Mouse (Mus musculus) heart, embryonic 15.5 days (tissue): ENCODE data around the gene Sstr5. TPM values are rescaled to one million over a fixed set of nuclear protein-coding genes. Genes with fewer than 3 reads are reported as not detected.

Experiments
- ATAC-seq: fragments of 200-750 bp; cut with Nextera tagmentation; replicated peaks from 2 replicates; pipeline ENCODE4 v1.8.0; 2017; ENCODE audit warnings: low read depth, moderate TSS enrichment; ENCODE audit not compliant: insufficient number of reproducible peaks, insufficient read depth, low FRiP score
- H3K27ac ChIP-seq: fragments of 300-500 bp; sonication (generic); 2 replicates; pipeline ENCODE4 v1.5.1; 2015; ENCODE audit warnings: mild to moderate bottlenecking, inconsistent platforms
- H3K27me3 ChIP-seq: fragments of 300-500 bp; sonication (generic); 2 replicates; pipeline ENCODE4 v1.6.1; 2015; ENCODE audit warnings: inconsistent platforms
- H3K36me3 ChIP-seq: fragments of 300-500 bp; sonication (generic); 2 replicates; pipeline ENCODE4 v1.6.1; 2015; ENCODE audit warnings: mild to moderate bottlenecking, inconsistent platforms
- H3K4me1 ChIP-seq: fragments of 300-500 bp; sonication (generic); replicated peaks from 2 replicates; pipeline ENCODE4 v1.6.1; 2015; ENCODE audit warnings: inconsistent platforms
- H3K4me2 ChIP-seq: fragments of 300-500 bp; sonication (generic); 2 replicates; pipeline ENCODE4 v1.6.1; 2015; ENCODE audit warnings: inconsistent platforms, mild to moderate bottlenecking, moderate library complexity
- H3K4me3 ChIP-seq: fragments of 300-500 bp; sonication (generic); 2 replicates; pipeline ENCODE4 v1.5.1; 2015; ENCODE audit warnings: mild to moderate bottlenecking, inconsistent platforms
- H3K9ac ChIP-seq: fragments of 300-500 bp; sonication (generic); 2 replicates; pipeline ENCODE4 v1.6.1; 2015; ENCODE audit warnings: mild to moderate bottlenecking, inconsistent platforms
- H3K9me3 ChIP-seq: fragments of 300-500 bp; sonication (generic); replicated peaks from 2 replicates; pipeline ENCODE4 v1.6.1; 2016; ENCODE audit warnings: inconsistent platforms
- WGBS: fragments of 180-500 bp; shearing (Covaris S2); methylation state at CpG from one replicate; pipeline ENCODE4 v1.1.7; 2015; ENCODE audit warnings: mixed read lengths; 5-methylcytosine and 5-hydroxymethylcytosine counted together
- polyA plus RNA-seq: library from polyadenylated mRNA; unstranded; fragments of >200 nt; fragmentation: Nextera tagmentation; extraction: Ambion mirVana; gene quantifications from 2 replicates; pipeline ENCODE4 v1.2.1, GENCODE M21; 2015

The Sstr5 gene
- 0.06 and 0.20 TPM in 2 replicates for polyA plus RNA-seq

GRCm38 (mm10) chr17:25497013-25497412 lies at the start of gene Sstr5:
TSS of gene Sstr5 (minus strand) at chr17:25497288.
- no peak within 1 kb of the TSS for H3K9ac ChIP-seq
- H3K27me3 ChIP-seq, result peaks cover 42% of the 10 kb centered on the region
- H3K9me3 ChIP-seq, result no peaks in the 10 kb centered on the region
- peaks cover 8% of the 10 kb centered on the region for H3K4me1 ChIP-seq
- no peak; the same call in 1 of the 2 replicates for ATAC-seq
- under 1% methylated on average over 25 of the region's 28 CpGs for WGBS
- no peaks in the 10 kb centered on the region for H3K36me3 ChIP-seq
- H3K4me2 ChIP-seq, result peak within 1 kb of the TSS; percentile 57
- H3K27ac ChIP-seq, result no peak within 1 kb of the TSS
- H3K4me3 ChIP-seq, result peak within 1 kb of the TSS; percentile 24

DNA sequence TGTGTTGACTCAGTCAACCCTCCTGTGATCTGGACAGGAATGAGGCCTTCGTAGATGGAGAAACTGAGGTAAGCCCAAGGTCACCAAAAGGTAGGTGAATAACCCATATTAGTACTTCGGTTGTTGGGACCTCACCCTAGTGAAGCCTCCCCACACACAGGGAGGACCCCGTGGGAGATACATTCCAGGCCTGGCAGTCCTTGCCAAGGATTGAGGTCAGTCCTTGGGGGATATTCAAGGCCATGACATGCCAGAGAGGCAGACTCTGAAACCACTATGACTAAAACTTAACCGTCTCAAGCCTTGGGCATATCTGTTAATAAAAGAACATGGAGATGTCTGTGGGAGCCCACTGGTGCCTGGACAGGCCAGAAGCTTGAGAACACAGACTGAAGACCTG lies 44.7 kb upstream of the Sstr5 start:
- Histone ChIP-seq H3K9me3 (no peaks in the 10 kb centered on the region), H3K4me3 (no peak overlapping the region), H3K27ac (no peak overlapping the region), H3K4me1 (peaks cover 10% of the 10 kb centered on the region), H3K4me2 (no peak overlapping the region), H3K36me3 (no peaks in the 10 kb centered on the region), H3K27me3 (0 out of 2 replicates have a peak, but pooled peaks cover 4% of the 10 kb centered on the region), H3K9ac (no peak overlapping the region)
- ATAC-seq, result no peak
- WGBS, result 75% methylated on average over 4 of the region's 4 CpGs

DNA sequence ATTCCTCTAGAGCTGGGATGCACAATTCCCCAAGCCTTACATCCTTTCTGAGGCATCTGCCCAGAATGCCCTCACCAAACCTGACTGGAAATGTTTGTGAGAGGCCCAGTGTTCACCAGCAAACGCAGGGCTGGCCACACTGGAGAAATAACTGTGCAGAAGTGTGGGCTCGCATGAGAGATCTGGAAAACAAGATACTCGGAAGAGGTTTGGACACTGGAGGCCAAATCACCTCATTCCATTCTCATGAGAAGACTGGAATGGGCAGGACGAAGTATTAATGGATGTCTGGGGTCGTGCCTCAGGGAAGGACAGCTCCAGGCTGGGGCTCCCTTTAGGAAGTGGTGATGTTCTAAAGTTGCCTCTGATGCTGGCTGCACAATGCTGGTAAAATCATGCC lies 43.6 kb upstream of the Sstr5 start:
- peaks cover 10% of the 10 kb centered on the region for H3K4me1 ChIP-seq
- H3K4me3 ChIP-seq, result no peak overlapping the region
- H3K9me3 ChIP-seq, result no peaks in the 10 kb centered on the region
- H3K9ac ChIP-seq, result no peak overlapping the region
- no peak overlapping the region for H3K4me2 ChIP-seq
- H3K27ac ChIP-seq, result no peak overlapping the region
- 0 out of 2 replicates have a peak, but pooled peaks cover 4% of the 10 kb centered on the region for H3K27me3 ChIP-seq
- no peaks in the 10 kb centered on the region for H3K36me3 ChIP-seq
- WGBS, result 67% methylated on average over 5 of the region's 5 CpGs
- ATAC-seq, result no peak

GRCm38 (mm10) chr17:25538945-25539875 lies 42.1 kb upstream of the Sstr5 start:
- no peaks in the 10 kb centered on the region for H3K9me3 ChIP-seq
- peak overlapping the region; percentile 24 for H3K4me3 ChIP-seq
- H3K9ac ChIP-seq, result no peak overlapping the region
- 0 out of 2 replicates have a peak, but pooled peaks cover 4% of the 10 kb centered on the region for H3K27me3 ChIP-seq
- ATAC-seq, result peak; percentile 81
- H3K27ac ChIP-seq, result peak overlapping the region; percentile 52
- H3K36me3 ChIP-seq, result no peaks in the 10 kb centered on the region
- 23% methylated on average over 27 of the region's 27 CpGs for WGBS
- peak overlapping the region; percentile 58 for H3K4me2 ChIP-seq
- H3K4me1 ChIP-seq, result peaks cover 10% of the 10 kb centered on the region

DNA sequence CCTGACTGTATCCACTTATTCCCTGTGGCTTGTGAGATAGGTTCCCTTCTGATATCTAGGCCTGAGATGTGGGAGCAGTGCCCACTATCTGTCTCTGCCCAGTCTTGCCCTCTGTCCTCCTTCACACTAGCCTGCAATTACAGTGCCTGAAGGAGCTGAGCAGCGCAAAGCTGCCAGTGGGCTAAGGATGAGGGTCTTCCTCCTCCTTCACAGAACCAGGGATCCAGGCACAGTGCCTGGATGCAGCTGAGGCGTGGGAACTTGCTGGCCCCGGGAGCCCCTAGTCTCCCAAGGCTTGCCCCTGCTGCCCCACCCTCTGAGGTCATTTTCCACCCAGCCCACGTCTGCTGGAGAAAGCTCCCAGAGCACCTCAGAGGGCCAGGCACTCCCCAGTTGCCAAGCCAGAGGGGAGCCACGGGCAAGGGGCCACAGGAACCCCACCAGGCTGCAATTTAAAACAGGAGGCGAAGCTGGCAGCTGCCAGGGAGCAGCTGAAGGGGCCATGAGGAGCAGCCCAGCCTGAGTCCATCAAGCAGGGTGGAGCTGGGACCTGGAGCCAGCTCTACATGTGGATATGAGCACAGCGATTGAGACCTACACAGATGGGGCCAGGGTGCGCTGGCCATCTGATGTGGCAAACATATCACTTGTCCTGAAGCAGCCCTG lies 33.4 kb upstream of the Sstr5 start:
- Histone ChIP-seq H3K4me2 (no peak overlapping the region), H3K36me3 (no peaks in the 10 kb centered on the region), H3K9ac (no peak overlapping the region), H3K9me3 (no peaks in the 10 kb centered on the region), H3K4me3 (no peak overlapping the region), H3K27ac (no peak overlapping the region), H3K27me3 (peaks cover 5% of the 10 kb centered on the region; the same call in 1 of the 2 replicates), H3K4me1 (peaks cover 3% of the 10 kb centered on the region)
- no peak for ATAC-seq
- 56% methylated on average over 8 of the region's 8 CpGs for WGBS

GRCm38 (mm10) chr17:25522080-25522479 lies 25.0 kb upstream of the Sstr5 start:
- no peak overlapping the region for H3K4me3 ChIP-seq
- H3K27me3 ChIP-seq, result peaks cover 18% of the 10 kb centered on the region
- H3K9ac ChIP-seq, result no peak overlapping the region
- no peak overlapping the region for H3K4me2 ChIP-seq
- peaks cover 3% of the 10 kb centered on the region for H3K4me1 ChIP-seq
- no peaks in the 10 kb centered on the region for H3K9me3 ChIP-seq
- H3K27ac ChIP-seq, result no peak overlapping the region
- WGBS, result 79% methylated on average over 12 of the region's 12 CpGs
- ATAC-seq, result no peak
- no peaks in the 10 kb centered on the region for H3K36me3 ChIP-seq

DNA sequence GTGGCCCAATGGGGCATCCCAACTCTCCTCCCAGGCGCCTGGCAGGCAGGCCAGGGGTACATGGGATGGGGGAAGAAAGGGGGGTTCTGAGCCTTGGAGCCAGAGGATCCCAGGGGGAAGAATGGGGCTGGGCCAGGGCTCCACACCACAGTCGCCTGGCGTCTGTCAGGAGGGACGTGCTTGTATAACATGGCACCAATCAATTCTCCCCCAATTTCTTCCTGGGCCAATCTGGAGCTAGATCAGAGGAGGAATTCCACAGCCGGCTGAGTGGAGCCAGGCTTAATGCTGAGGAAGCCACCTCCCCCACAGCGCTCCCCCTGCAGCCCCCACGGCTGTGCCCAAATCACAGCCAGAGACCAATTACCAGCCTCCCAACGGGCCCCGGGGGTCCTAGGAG lies 23.4 kb upstream of the Sstr5 start:
- peaks cover 18% of the 10 kb centered on the region for H3K27me3 ChIP-seq
- no peak overlapping the region for H3K4me3 ChIP-seq
- no peak overlapping the region for H3K9ac ChIP-seq
- no peaks in the 10 kb centered on the region for H3K9me3 ChIP-seq
- H3K4me2 ChIP-seq, result no peak overlapping the region
- 40% methylated on average over 9 of the region's 9 CpGs for WGBS
- no peak overlapping the region for H3K27ac ChIP-seq
- H3K4me1 ChIP-seq, result peaks cover 6% of the 10 kb centered on the region; the same call in 1 of the 2 replicates
- no peak for ATAC-seq
- H3K36me3 ChIP-seq, result no peaks in the 10 kb centered on the region

DNA sequence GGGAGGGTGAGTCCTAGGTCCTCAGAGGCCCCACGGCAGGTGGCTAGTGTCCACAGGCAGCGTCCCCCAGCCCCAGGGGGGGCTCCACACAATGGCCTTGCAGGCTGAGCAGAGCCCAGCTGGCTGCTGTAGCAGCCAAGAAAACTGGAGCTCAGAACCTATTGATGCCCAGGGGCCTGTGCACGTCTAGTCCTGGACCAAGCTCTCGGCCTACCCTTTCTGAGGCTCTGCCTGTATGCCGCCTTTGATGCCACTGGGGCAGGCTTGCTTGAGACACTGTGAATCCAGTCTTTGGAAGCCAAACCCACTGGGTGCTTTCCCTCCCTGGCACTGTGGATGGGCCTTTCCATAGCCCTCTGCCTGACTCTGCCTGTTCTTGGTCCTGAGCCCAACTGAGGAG lies 22.4 kb upstream of the Sstr5 start:
- Histone ChIP-seq H3K27me3 (peaks cover 15% of the 10 kb centered on the region), H3K36me3 (no peaks in the 10 kb centered on the region), H3K4me1 (peaks cover 6% of the 10 kb centered on the region; the same call in 1 of the 2 replicates), H3K4me3 (no peak overlapping the region), H3K9ac (no peak overlapping the region), H3K9me3 (no peaks in the 10 kb centered on the region), H3K27ac (no peak overlapping the region), H3K4me2 (no peak overlapping the region)
- WGBS, result 87% methylated on average over 5 of the region's 5 CpGs
- no peak for ATAC-seq

GRCm38 (mm10) chr17:25518144-25518543 lies 21.1 kb upstream of the Sstr5 start:
- H3K9ac ChIP-seq, result no peak overlapping the region
- H3K27me3 ChIP-seq, result peaks cover 14% of the 10 kb centered on the region
- H3K9me3 ChIP-seq, result no peaks in the 10 kb centered on the region
- H3K4me3 ChIP-seq, result no peak overlapping the region
- peaks cover 6% of the 10 kb centered on the region; the same call in 1 of the 2 replicates for H3K4me1 ChIP-seq
- ATAC-seq, result no peak
- no peaks in the 10 kb centered on the region for H3K36me3 ChIP-seq
- H3K4me2 ChIP-seq, result no peak overlapping the region
- no peak overlapping the region for H3K27ac ChIP-seq
- 88% methylated on average over 17 of the region's 17 CpGs for WGBS

DNA sequence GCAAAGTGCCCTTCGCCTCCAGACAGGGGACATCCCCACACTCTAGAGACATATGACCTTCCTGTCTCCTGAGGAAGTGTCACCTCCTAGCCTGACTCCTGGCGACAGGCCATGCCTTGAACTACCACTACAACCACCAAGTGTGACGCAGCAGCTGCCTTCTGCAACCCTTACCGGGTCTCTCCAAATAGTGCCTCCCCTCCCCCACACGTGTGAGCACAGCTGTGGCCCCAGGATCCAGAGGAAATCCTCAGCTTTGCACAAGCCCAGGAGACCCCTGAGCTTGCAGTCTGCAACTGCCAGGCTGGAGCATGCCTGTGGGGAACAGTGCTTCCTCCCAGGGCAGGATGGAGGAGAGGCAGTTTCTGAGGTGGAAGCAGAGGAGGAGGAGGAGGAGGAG lies 19.2 kb upstream of the Sstr5 start:
- Histone ChIP-seq H3K9ac (no peak overlapping the region), H3K4me3 (no peak overlapping the region), H3K4me2 (no peak overlapping the region), H3K36me3 (no peaks in the 10 kb centered on the region), H3K4me1 (peaks cover 6% of the 10 kb centered on the region; the same call in 1 of the 2 replicates), H3K9me3 (no peaks in the 10 kb centered on the region), H3K27ac (no peak overlapping the region), H3K27me3 (peaks cover 9% of the 10 kb centered on the region)
- 14% methylated on average over 5 of the region's 5 CpGs for WGBS
- no peak for ATAC-seq

DNA sequence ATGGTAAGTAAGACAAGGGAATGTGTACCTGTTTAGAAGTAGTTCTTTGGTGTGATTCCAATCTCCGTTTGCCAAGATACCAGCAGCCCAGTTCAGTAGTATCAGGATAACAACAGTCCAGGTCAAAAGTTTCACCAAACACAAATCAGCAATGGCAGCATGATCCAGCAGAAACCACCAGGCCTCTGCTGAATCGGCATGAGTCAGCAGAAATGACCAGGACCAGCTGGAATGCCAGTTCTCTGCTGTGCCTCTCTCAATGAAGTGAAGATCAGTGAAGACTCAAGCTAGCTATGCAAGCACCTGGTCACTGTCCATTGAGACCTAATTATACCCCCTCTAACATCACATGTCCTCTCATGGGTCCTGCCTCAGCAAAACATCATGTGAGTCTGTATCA lies 17.0 kb upstream of the Sstr5 start:
- no peak overlapping the region for H3K9ac ChIP-seq
- no peaks in the 10 kb centered on the region for H3K36me3 ChIP-seq
- no peak for ATAC-seq
- no peak overlapping the region for H3K27ac ChIP-seq
- no peak overlapping the region for H3K4me3 ChIP-seq
- H3K9me3 ChIP-seq, result no peaks in the 10 kb centered on the region
- peaks cover 6% of the 10 kb centered on the region; the same call in 1 of the 2 replicates for H3K4me1 ChIP-seq
- 80% methylated on average over 2 of the region's 2 CpGs for WGBS
- peaks cover 7% of the 10 kb centered on the region for H3K27me3 ChIP-seq
- H3K4me2 ChIP-seq, result no peak overlapping the region
